Mouse (Mus musculus) liver, embryonic 16.5 days (tissue): ENCODE results near the gene Tmem202. TPM values are rescaled to one million over a fixed set of nuclear protein-coding genes. Genes with fewer than 3 reads are reported as not detected.

Experiments
- ATAC-seq: fragments of 200-750 bp; cut with Nextera tagmentation; 2 replicates; pipeline ENCODE4 v1.8.0; 2017; ENCODE audit warnings: low read depth, mild to moderate bottlenecking, moderate number of reproducible peaks, moderate library complexity
- H3K27ac ChIP-seq: fragments of 300-500 bp; sonication (generic); 2 replicates; pipeline ENCODE4 v1.5.1; 2014; ENCODE audit warnings: mild to moderate bottlenecking, low read length
- H3K27me3 ChIP-seq: fragments of 300-500 bp; sonication (generic); 2 replicates; pipeline ENCODE4 v1.6.1; 2014; ENCODE audit warnings: low read depth, low read length, mixed read lengths; ENCODE audit not compliant: control insufficient read depth, insufficient read depth
- H3K36me3 ChIP-seq: fragments of 300-500 bp; sonication (generic); 2 replicates; pipeline ENCODE4 v1.6.1; 2014; ENCODE audit warnings: mild to moderate bottlenecking; ENCODE audit not compliant: control insufficient read depth, insufficient read depth
- H3K4me1 ChIP-seq: fragments of 300-500 bp; sonication (generic); 2 replicates; pipeline ENCODE4 v1.6.1; 2014; ENCODE audit warnings: low read depth, low read length, mixed read lengths; ENCODE audit not compliant: control insufficient read depth
- H3K4me2 ChIP-seq: fragments of 300-500 bp; sonication (generic); 2 replicates; pipeline ENCODE4 v1.6.1; 2014; ENCODE audit warnings: low read depth, low read length, mixed read lengths
- H3K4me3 ChIP-seq: fragments of 300-500 bp; sonication (generic); 2 replicates; pipeline ENCODE4 v1.5.1; 2014; ENCODE audit warnings: low read depth, mild to moderate bottlenecking, low read length
- H3K9ac ChIP-seq: fragments of 300-500 bp; sonication (generic); 2 replicates; pipeline ENCODE4 v1.6.1; 2014; ENCODE audit warnings: low read depth, low read length
- H3K9me3 ChIP-seq: fragments of 300-500 bp; sonication (generic); replicated peaks from 2 replicates; pipeline ENCODE4 v1.6.1; 2016; ENCODE audit warnings: low read length; ENCODE audit not compliant: control insufficient read depth
- WGBS: fragments of 180-500 bp; shearing (Covaris S2); extraction: QIAGEN DNeasy Blood & Tissue Kit; methylation state at CpG from one replicate; pipeline ENCODE4 v1.1.7; 2014; ENCODE audit not compliant: insufficient replicate concordance; 5-methylcytosine and 5-hydroxymethylcytosine counted together
- polyA plus RNA-seq: library from polyadenylated mRNA; unstranded; fragments of >200 nt; fragmentation: Nextera tagmentation; extraction: Ambion mirVana; gene quantifications from 2 replicates; pipeline ENCODE4 v1.2.1, GENCODE M21; 2015

The Tmem202 gene
- polyA plus RNA-seq, 1 experiment from 2014 or later = not detected

GRCm38 (mm10) chr9:59526727-59527126 lies 12.9 kb downstream of the Tmem202 start:
- Histone ChIP-seq H3K4me3 (no peak overlapping the region), H3K9me3 (no peaks in the 10 kb centered on the region), H3K27ac (no peak overlapping the region), H3K4me1 (no peaks in the 10 kb centered on the region; the same call in 1 of the 2 replicates), H3K36me3 (no peaks in the 10 kb centered on the region), H3K4me2 (no peak overlapping the region), H3K27me3 (no peaks in the 10 kb centered on the region), H3K9ac (no peak overlapping the region)
- WGBS = 21% methylated on average over 6 of the region's 6 CpGs
- ATAC-seq = no peak

- Histone ChIP-seq H3K9ac (no peak overlapping the region), H3K4me2 (no peak overlapping the region), H3K27me3 (no peaks in the 10 kb centered on the region), H3K36me3 (no peaks in the 10 kb centered on the region), H3K9me3 (no peaks in the 10 kb centered on the region), H3K4me3 (no peak overlapping the region), H3K27ac (no peak overlapping the region), H3K4me1 (no peaks in the 10 kb centered on the region; the same call in 1 of the 2 replicates)
- 21% methylated on average over 4 of the region's 4 CpGs for WGBS
- ATAC-seq = no peak
Measured at GRCm38 (mm10) chr9:59522906-59523305, 16.7 kb downstream of the Tmem202 start.

GRCm38 (mm10) chr9:59519396-59519795 lies 20.3 kb downstream of the Tmem202 start:
- Histone ChIP-seq H3K36me3 (no peaks in the 10 kb centered on the region), H3K27ac (no peak overlapping the region), H3K4me2 (no peak overlapping the region), H3K4me1 (no peaks in the 10 kb centered on the region; the same call in 1 of the 2 replicates), H3K4me3 (no peak overlapping the region), H3K9ac (no peak overlapping the region), H3K9me3 (no peaks in the 10 kb centered on the region), H3K27me3 (no peaks in the 10 kb centered on the region; the same call in 1 of the 2 replicates)
- 53% methylated on average over 2 of the region's 2 CpGs for WGBS
- no peak for ATAC-seq

- Histone ChIP-seq H3K4me3 (no peak overlapping the region), H3K4me2 (no peak overlapping the region), H3K27me3 (no peaks in the 10 kb centered on the region; the same call in 1 of the 2 replicates), H3K9me3 (no peaks in the 10 kb centered on the region), H3K4me1 (no peaks in the 10 kb centered on the region; the same call in 1 of the 2 replicates), H3K27ac (no peak overlapping the region), H3K36me3 (no peaks in the 10 kb centered on the region), H3K9ac (no peak overlapping the region)
- 62% methylated on average over 5 of the region's 5 CpGs for WGBS
- ATAC-seq = no peak
Measured at GRCm38 (mm10) chr9:59518976-59519375, 20.7 kb downstream of the Tmem202 start.

- Histone ChIP-seq H3K9me3 (no peaks in the 10 kb centered on the region), H3K27ac (no peak overlapping the region), H3K4me2 (no peak overlapping the region), H3K4me3 (no peak overlapping the region), H3K36me3 (no peaks in the 10 kb centered on the region), H3K27me3 (no peaks in the 10 kb centered on the region; the same call in 1 of the 2 replicates), H3K4me1 (no peaks in the 10 kb centered on the region), H3K9ac (no peak overlapping the region)
- 43% methylated on average over 7 of the region's 7 CpGs for WGBS
- ATAC-seq = no peak
Measured at GRCm38 (mm10) chr9:59517127-59517526, 22.5 kb downstream of the Tmem202 start.

GRCm38 (mm10) chr9:59515069-59515468 lies 24.6 kb downstream of the Tmem202 start:
- Histone ChIP-seq H3K27ac (no peak overlapping the region), H3K9ac (no peak overlapping the region), H3K27me3 (no peaks in the 10 kb centered on the region; the same call in 1 of the 2 replicates), H3K9me3 (no peaks in the 10 kb centered on the region), H3K4me2 (no peak overlapping the region), H3K36me3 (no peaks in the 10 kb centered on the region), H3K4me3 (no peak overlapping the region), H3K4me1 (no peaks in the 10 kb centered on the region)
- 18% methylated on average over 3 of the region's 3 CpGs for WGBS
- no peak for ATAC-seq

- no peak for ATAC-seq
- Histone ChIP-seq H3K9ac (no peak overlapping the region), H3K27me3 (no peaks in the 10 kb centered on the region; the same call in 1 of the 2 replicates), H3K4me2 (no peak overlapping the region), H3K36me3 (no peaks in the 10 kb centered on the region), H3K4me1 (no peaks in the 10 kb centered on the region), H3K9me3 (no peaks in the 10 kb centered on the region), H3K27ac (no peak overlapping the region), H3K4me3 (no peak overlapping the region)
- 61% methylated on average over 4 of the region's 4 CpGs for WGBS
Measured at GRCm38 (mm10) chr9:59512381-59512780, 27.3 kb downstream of the Tmem202 start.

GRCm38 (mm10) chr9:59508146-59508545 lies 31.5 kb downstream of the Tmem202 start:
- H3K9me3 ChIP-seq = no peaks in the 10 kb centered on the region
- no peak overlapping the region for H3K4me2 ChIP-seq
- no peaks in the 10 kb centered on the region for H3K27me3 ChIP-seq
- no peak overlapping the region for H3K4me3 ChIP-seq
- H3K9ac ChIP-seq = no peak overlapping the region
- ATAC-seq = no peak
- H3K36me3 ChIP-seq = no peaks in the 10 kb centered on the region
- 34% methylated on average over 1 of the region's 1 CpGs for WGBS
- no peak overlapping the region for H3K27ac ChIP-seq
- H3K4me1 ChIP-seq = no peaks in the 10 kb centered on the region

- no peaks in the 10 kb centered on the region for H3K27me3 ChIP-seq
- H3K36me3 ChIP-seq = no peaks in the 10 kb centered on the region
- H3K4me3 ChIP-seq = peak overlapping the region; percentile 76
- H3K27ac ChIP-seq = peak overlapping the region; percentile 99
- H3K9me3 ChIP-seq = no peaks in the 10 kb centered on the region
- peak overlapping the region; percentile 75 for H3K4me2 ChIP-seq
- H3K9ac ChIP-seq = peak overlapping the region; percentile 96
- no peak for ATAC-seq
- H3K4me1 ChIP-seq = peaks cover 7% of the 10 kb centered on the region
Measured at GRCm38 (mm10) chr9:59487331-59487730, 52.3 kb downstream of the Tmem202 start.
